In genomic region chr14:44838685-44839084, GRCm38 (mm10) we compare ENCODE assay signal across 34 mouse cellular contexts. TPM values are rescaled to one million over a fixed set of nuclear protein-coding genes. Genes with fewer than 3 reads are reported as not detected.
"Had no signal": no experiment of that assay in that cellular context is flagged by ENCODE, and none has a peak within 500 bp of the region (broad histone marks: within the 10 kb centered on the region; RNA-seq: fewer than 3 reads in every experiment).

No protein-coding gene starts in this region.

- H3K27me3 ChIP-seq: heart, embryonic 13.5 days; heart, embryonic 15.5 days; hindbrain, embryonic 13.5 days; hindbrain, embryonic 15.5 days; limb, embryonic 13.5 days; limb, embryonic 15.5 days; liver, embryonic 12.5 days had no signal

- H3K9ac ChIP-seq: heart, embryonic 13.5 days; heart, embryonic 15.5 days; hindbrain, embryonic 13.5 days; hindbrain, embryonic 15.5 days; limb, embryonic 13.5 days; limb, embryonic 15.5 days; liver, embryonic 12.5 days; liver, embryonic 14.5 days had no signal

- H3K4me3 ChIP-seq: heart, adult 2 months; heart, embryonic 13.5 days; heart, embryonic 15.5 days; hindbrain, embryonic 13.5 days; hindbrain, embryonic 15.5 days; layer of hippocampus, adult 2 months; limb, embryonic 13.5 days; limb, embryonic 15.5 days; liver, embryonic 12.5 days had no signal

- H3K36me3 ChIP-seq: heart, embryonic 13.5 days; heart, embryonic 15.5 days; hindbrain, embryonic 13.5 days; hindbrain, embryonic 15.5 days; limb, embryonic 13.5 days; limb, embryonic 15.5 days; liver, embryonic 12.5 days had no signal

- H3K27ac ChIP-seq: heart, adult 2 months; heart, embryonic 13.5 days; heart, embryonic 15.5 days; hindbrain, embryonic 13.5 days; hindbrain, embryonic 15.5 days; hindbrain, postnatal 0 days; layer of hippocampus, adult 2 months; limb, embryonic 13.5 days; limb, embryonic 15.5 days; liver, embryonic 12.5 days; liver, embryonic 14.5 days had no signal

- H3K9me3 ChIP-seq: heart, embryonic 13.5 days; heart, embryonic 15.5 days; hindbrain, embryonic 13.5 days; hindbrain, embryonic 15.5 days; limb, embryonic 13.5 days; limb, embryonic 15.5 days; liver, embryonic 12.5 days had no signal

- H3K4me2 ChIP-seq: heart, embryonic 11.5 days; heart, embryonic 13.5 days; heart, embryonic 15.5 days; hindbrain, embryonic 13.5 days; hindbrain, embryonic 15.5 days; limb, embryonic 13.5 days; limb, embryonic 15.5 days; liver, embryonic 12.5 days had no signal

- DNase-seq: gastrocnemius, postnatal 14 days; gastrocnemius, postnatal 36 days; heart, adult 11 months; heart, adult 2 months; heart, postnatal 14 days; heart, postnatal 36 days; kidney, adult 11 months; kidney, adult 2 months; kidney, adult 9 months; kidney, postnatal 10 days; kidney, postnatal 25 days; kidney, postnatal 4 days; layer of hippocampus, adult 9-11 months; layer of hippocampus, postnatal 36 days; left cerebral cortex, postnatal 4 days had no signal

- ATAC-seq: hindbrain, postnatal 0 days; intestine, embryonic 16.5 days; liver, embryonic 12.5 days had no signal

- H3K4me1 ChIP-seq: heart, embryonic 13.5 days; heart, embryonic 15.5 days; hindbrain, embryonic 15.5 days; liver, embryonic 12.5 days had no signal

RNA-seq across cellular contexts. Expression of gene Ptgdr, which starts 20.5 kb away (rescaled TPM):
- total RNA-seq: gastrocnemius, adult 18-20 months; gastrocnemius, postnatal 36 days; heart, adult 2 months; heart, postnatal 14 days; heart, postnatal 36 days; hematopoietic stem cell, adult 5-6 weeks; liver, adult 2 months had no signal
- polyA plus RNA-seq: heart, adult 2 months; heart, embryonic 11.5 days; heart, embryonic 13.5 days; heart, embryonic 15.5 days; heart, postnatal 0 days; hindbrain, embryonic 11.5 days; intestine, embryonic 14.5 days; intestine, embryonic 16.5 days; kidney, adult 2 months; kidney, embryonic 16.5 days; liver, adult 2 months; liver, embryonic 12.5 days; liver, embryonic 14.5 days had no signal
